Mouse (Mus musculus) C2C12 (cell line): ENCODE measurements around the gene Dnah17. TPM values are rescaled to one million over a fixed set of nuclear protein-coding genes. Genes with fewer than 3 reads are reported as not detected.

ENCODE experiments used
- H3K27me3 ChIP-seq: one replicate; pipeline ENCODE4 v1.6.1; 2011; ENCODE audit not compliant: control insufficient read depth, insufficient read depth, insufficient read length
- H3K36me3 ChIP-seq: one replicate; pipeline ENCODE4 v1.6.1; 2011; ENCODE audit not compliant: control insufficient read depth, insufficient read depth
- H3K4me3 ChIP-seq: one replicate; pipeline ENCODE4 v1.5.1; 2011; ENCODE audit warnings: mild to moderate bottlenecking, control low read depth; ENCODE audit not compliant: poor library complexity, insufficient read depth, severe bottlenecking
- H3K79me2 ChIP-seq: one replicate; pipeline ENCODE4 v1.6.1; 2011; ENCODE audit not compliant: control insufficient read depth, insufficient read depth
- H3K79me3 ChIP-seq: one replicate; pipeline ENCODE4 v1.6.1; 2011; ENCODE audit warnings: low read depth, control low read depth
- H3ac ChIP-seq: one replicate; pipeline ENCODE3; 2011; ENCODE audit warnings: low read depth; ENCODE audit not compliant: control insufficient read depth, insufficient read length
- CEBPB ChIP-seq: IDR thresholded peaks from one replicate; pipeline ENCODE4 v1.6.1; 2011; ENCODE audit warnings: low read depth, mild to moderate bottlenecking, control low read depth, moderate library complexity
- CTCF ChIP-seq: IDR thresholded peaks from one replicate; pipeline ENCODE4 v1.5.1; 2011; ENCODE audit not compliant: control insufficient read depth, insufficient read depth, insufficient read length
- FOSL1 ChIP-seq: IDR thresholded peaks from one replicate; pipeline ENCODE4 v1.8.0; 2011; ENCODE audit warnings: mild to moderate bottlenecking, low read length; ENCODE audit not compliant: poor library complexity, insufficient read depth, severe bottlenecking
- MAX ChIP-seq: IDR thresholded peaks from one replicate; pipeline ENCODE4 v1.6.1; 2011; ENCODE audit warnings: mild to moderate bottlenecking, control low read depth
- MYOD1 ChIP-seq: IDR thresholded peaks from one replicate; pipeline ENCODE4 v1.6.1; 2011; ENCODE audit warnings: low read depth; ENCODE audit not compliant: control insufficient read depth, insufficient read length
- MYOG ChIP-seq: IDR thresholded peaks from one replicate; pipeline ENCODE4 v1.6.1; 2011; ENCODE audit not compliant: control insufficient read depth, insufficient read length; ENCODE audit errors: extremely low read depth
- USF1 ChIP-seq: IDR thresholded peaks from one replicate; pipeline ENCODE4 v1.6.1; 2011; ENCODE audit warnings: low read depth, mild to moderate bottlenecking, control low read depth, moderate library complexity
- polyA plus RNA-seq: library from polyadenylated mRNA; unstranded; fragments of >200 nt; fragmentation: generic; extraction: Trizol; gene quantifications from one replicate; pipeline ENCODE4 v1.2.1, GENCODE M21; 2012; ENCODE audit warnings: missing spikeins

Dnah17 gene
- polyA plus RNA-seq, 1 experiment: 0.13 TPM

DNA sequence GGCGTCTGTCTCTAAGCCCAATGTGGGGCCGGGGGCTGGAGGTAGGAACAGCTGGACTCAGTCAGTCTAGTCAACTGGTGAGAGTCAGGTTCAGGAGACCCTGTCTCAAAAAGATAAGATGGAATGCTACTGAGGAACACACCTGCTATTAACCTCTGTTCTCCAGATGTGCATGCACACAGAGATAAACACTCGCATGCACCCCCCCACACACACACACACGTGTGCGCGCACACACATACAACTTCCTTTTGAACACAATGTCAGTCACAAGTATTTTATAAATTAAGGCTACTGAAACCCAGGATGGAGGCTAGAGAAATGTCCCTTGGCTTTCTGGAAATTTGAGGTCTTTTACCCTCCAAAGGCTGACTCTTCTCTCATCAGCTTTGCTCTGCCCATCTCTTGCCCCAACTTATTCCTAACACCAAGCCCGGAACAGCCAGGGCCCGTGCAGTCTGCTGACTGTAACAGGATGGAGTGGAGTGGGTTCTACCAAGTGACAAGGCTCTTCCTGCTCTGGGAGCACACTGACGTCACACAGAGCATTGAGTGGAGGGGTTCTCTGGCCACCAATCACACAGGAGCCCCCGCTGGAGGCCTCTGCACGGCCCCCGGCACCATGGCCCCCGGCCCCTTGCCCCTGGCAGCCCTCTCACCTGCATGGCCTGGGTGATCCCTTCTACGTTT, 16.8 kb downstream of the Dnah17 start:
- Histone ChIP-seq H3K79me3 (no peaks in the 10 kb centered on the region), H3K79me2 (no peaks in the 10 kb centered on the region), H3K27me3 (peaks cover 77% of the 10 kb centered on the region), H3K36me3 (no peaks in the 10 kb centered on the region), H3ac (no peak overlapping the region), H3K4me3 (no peak overlapping the region)
- TF ChIP-seq MAX (no peak), CTCF (no peak), MYOD1 (no peak), USF1 (no peak), FOSL1 (no peak), CEBPB (no peak), MYOG (no peak)

DNA sequence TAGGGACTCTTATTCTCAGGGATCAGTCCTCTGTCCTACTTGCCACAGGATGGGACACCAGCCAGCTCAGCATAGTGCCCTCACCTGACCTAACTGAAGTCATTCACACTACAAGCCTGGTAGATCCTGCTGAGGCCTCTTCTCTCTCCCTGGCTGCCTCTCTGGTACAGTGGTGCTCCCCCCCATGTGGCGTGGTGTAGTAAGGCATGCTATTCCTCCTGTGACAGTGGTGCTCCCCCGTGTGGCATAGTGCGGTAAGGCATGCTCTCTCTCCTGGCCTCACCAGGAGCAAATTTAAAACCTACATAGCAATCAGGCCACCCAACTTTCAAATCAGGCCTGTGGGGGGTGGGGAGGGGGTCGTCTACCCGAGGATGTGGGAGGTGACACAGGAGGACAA, 26.4 kb downstream of the Dnah17 start:
- TF ChIP-seq CTCF: peak; percentile 97
- TF ChIP-seq USF1: no peak
- peak; percentile 91 for TF ChIP-seq MAX
- no peaks in the 10 kb centered on the region for H3K36me3 ChIP-seq
- H3K4me3 ChIP-seq: no peak overlapping the region

DNA sequence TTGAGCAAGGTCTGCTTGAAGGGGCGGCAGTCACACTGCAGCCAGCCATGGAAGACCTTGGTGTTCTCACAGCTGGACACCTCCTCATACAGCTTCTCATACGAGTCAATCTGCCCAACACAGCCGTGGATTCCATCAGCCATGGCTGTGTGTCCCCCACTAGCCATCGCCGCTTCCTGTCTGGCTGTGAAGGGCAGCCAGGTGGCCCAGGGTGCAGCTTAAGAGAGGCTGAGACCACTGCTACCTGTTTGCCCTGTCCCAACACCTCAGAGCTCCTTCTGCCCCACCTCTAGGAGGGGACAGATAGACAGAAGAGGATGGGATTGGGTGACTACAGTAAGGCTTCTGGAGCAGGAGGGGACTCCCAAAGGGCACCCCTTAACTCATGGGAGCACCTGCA, 27.1 kb downstream of the Dnah17 start:
- Histone ChIP-seq H3ac (no peak overlapping the region), H3K79me3 (no peaks in the 10 kb centered on the region), H3K36me3 (no peaks in the 10 kb centered on the region), H3K79me2 (no peaks in the 10 kb centered on the region), H3K4me3 (no peak overlapping the region), H3K27me3 (peaks cover 22% of the 10 kb centered on the region)
- TF ChIP-seq FOSL1 (no peak), CTCF (no peak), MYOD1 (no peak), MAX (no peak), USF1 (no peak), MYOG (no peak), CEBPB (no peak)

More for the DNA sequence above, 26.4 kb downstream of the Dnah17 start:
- H3K27me3 ChIP-seq: peaks cover 25% of the 10 kb centered on the region
- H3K79me3 ChIP-seq: no peaks in the 10 kb centered on the region
- no peak overlapping the region for H3ac ChIP-seq
- no peaks in the 10 kb centered on the region for H3K79me2 ChIP-seq

DNA sequence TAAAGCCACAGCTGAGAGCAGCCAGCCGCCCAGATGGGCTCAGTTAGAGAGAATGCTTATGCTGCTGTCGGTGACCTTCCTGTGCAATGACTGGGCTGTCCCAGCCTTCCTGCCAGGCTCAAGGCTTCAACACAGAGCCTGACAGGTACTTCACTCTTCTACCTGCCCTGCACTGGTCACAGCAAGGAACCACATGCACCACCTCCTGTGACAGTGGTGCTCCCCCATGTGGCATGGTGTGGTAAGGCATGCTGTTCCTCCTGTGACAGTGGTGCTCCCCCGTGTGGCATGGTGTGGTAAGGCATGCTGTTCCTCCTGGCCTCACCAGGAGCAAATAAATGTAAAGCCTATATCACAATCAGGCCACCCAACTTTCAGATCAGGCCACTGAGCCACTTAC, 27.6 kb downstream of the Dnah17 start:
- Histone ChIP-seq H3K4me3 (no peak overlapping the region), H3K27me3 (peaks cover 22% of the 10 kb centered on the region), H3ac (no peak overlapping the region), H3K79me2 (no peaks in the 10 kb centered on the region), H3K79me3 (no peaks in the 10 kb centered on the region), H3K36me3 (no peaks in the 10 kb centered on the region)
- peak; percentile 98 for TF ChIP-seq MAX
- no peak for TF ChIP-seq MYOD1
- TF ChIP-seq CTCF: peak; percentile 100
- no peak for TF ChIP-seq FOSL1
- no peak for TF ChIP-seq CEBPB
- no peak for TF ChIP-seq MYOG
- no peak for TF ChIP-seq USF1

DNA sequence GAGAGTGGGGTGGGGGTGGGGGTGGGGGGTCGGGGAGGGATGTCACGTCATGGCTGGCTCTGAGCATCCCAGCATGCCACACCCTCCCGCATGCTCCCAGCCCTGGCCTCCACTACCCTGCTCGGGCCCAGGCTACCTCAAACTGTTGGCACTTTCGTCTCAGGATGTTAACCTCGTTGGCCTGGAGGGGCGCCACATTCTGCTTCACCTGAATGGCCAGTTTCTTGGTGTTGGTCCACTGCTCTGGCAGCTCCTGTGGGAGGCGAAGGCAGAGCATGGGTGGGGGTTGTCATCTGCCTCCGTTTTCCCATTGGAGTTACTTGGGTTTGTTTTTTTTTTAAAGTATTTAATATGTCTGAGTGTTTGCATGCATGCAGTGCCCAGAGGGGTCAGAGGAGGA, 29.3 kb downstream of the Dnah17 start:
- Histone ChIP-seq H3K79me2 (no peaks in the 10 kb centered on the region), H3K36me3 (no peaks in the 10 kb centered on the region), H3K79me3 (no peaks in the 10 kb centered on the region), H3K27me3 (peaks cover 32% of the 10 kb centered on the region), H3K4me3 (no peak overlapping the region), H3ac (no peak overlapping the region)
- TF ChIP-seq FOSL1 (no peak), MYOD1 (no peak), MYOG (no peak), CTCF (no peak), CEBPB (no peak)

DNA sequence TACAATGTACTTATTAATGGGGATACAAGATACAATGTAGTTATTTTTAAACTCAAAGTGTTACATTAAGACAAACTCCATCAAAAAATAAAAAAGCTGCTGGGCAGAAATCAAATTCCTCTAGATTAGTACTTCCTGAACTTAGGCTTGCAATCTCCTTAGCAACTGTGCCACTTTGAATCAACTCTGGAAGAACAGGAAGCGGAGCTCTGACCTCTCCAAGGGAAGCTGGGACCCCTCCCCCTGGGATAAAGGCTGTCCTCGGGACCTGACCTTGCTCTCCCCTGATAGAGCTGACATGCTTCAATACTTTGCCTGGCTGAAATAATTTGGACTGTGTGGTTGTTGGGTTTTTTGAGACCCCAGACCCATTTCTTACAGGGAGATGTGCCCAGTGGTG, 33.7 kb downstream of the Dnah17 start:
- H3ac ChIP-seq: no peak overlapping the region
- no peaks in the 10 kb centered on the region for H3K36me3 ChIP-seq
- no peaks in the 10 kb centered on the region for H3K79me2 ChIP-seq
- TF ChIP-seq MYOD1 (no peak), MYOG (no peak), USF1 (no peak), MAX (no peak), CTCF (no peak), CEBPB (no peak), FOSL1 (no peak)
- H3K27me3 ChIP-seq: peaks cover 65% of the 10 kb centered on the region
- no peak overlapping the region for H3K4me3 ChIP-seq
- H3K79me3 ChIP-seq: no peaks in the 10 kb centered on the region
